Mouse (Mus musculus): ENCODE measurements at regions not wholly inside any gene's neighbourhood (a gene's known extent, or its start where the extent isn't known, plus 50 kb on each side); places are given as distances from the start of the nearest gene placed in this dataset.
A peak's percentile ranks its signal among the peaks of the same experiment; 100 is the strongest.

GRCm38 (mm10) chr9:91545402-91545801, 179.8 kb upstream of the Zic1 start:
- TF ChIP-seq CTCF (IDR thresholded peaks at IDR 0.05) = no peak

GRCm38 (mm10) chr9:91528838-91529475, 163.3 kb upstream of the Zic1 start:
- Histone ChIP-seq H3K4me1 (ENCODE audit: insufficient read depth, low read length) (no peaks in the 10 kb centered on the region), H3K9ac (replicated peaks; ENCODE audit: low read length, poor library complexity, severe bottlenecking) (no peak overlapping the region), H3K4me2 (ENCODE audit: low read depth, low read length, poor library complexity, severe bottlenecking) (no peak overlapping the region), H3K27ac (ENCODE audit: low read depth, low read length) (no peak overlapping the region), H3K27me3 (ENCODE audit: insufficient read depth, low read length) (no peaks in the 10 kb centered on the region), H3K36me3 (ENCODE audit: insufficient read depth, low read length) (no peaks in the 10 kb centered on the region), H3K9me3 (ENCODE audit: low read length) (no peaks in the 10 kb centered on the region), H3K4me3 (ENCODE audit: low read depth, low read length) (no peak overlapping the region)
- 68% methylated on average over 3 of the region's 3 CpGs for WGBS
- TF ChIP-seq CTCF (IDR thresholded peaks at IDR 0.05) = no peak
- ATAC-seq (ENCODE audit: low FRiP score) (no peak), DNase-seq (ENCODE audit: low spot score) (no peak)

More at GRCm38 (mm10) chr9:91545402-91545801, 179.8 kb upstream of the Zic1 start:
- Histone ChIP-seq H3K9ac (replicated peaks; ENCODE audit: low read length, poor library complexity, severe bottlenecking) (no peak overlapping the region), H3K36me3 (ENCODE audit: insufficient read depth, low read length) (no peaks in the 10 kb centered on the region), H3K4me1 (ENCODE audit: insufficient read depth, low read length) (no peaks in the 10 kb centered on the region), H3K4me3 (ENCODE audit: low read depth, low read length) (no peak overlapping the region), H3K4me2 (ENCODE audit: low read depth, low read length, poor library complexity, severe bottlenecking) (no peak overlapping the region), H3K27ac (ENCODE audit: low read depth, low read length) (no peak overlapping the region), H3K9me3 (ENCODE audit: low read length) (no peaks in the 10 kb centered on the region), H3K27me3 (ENCODE audit: insufficient read depth, low read length) (no peaks in the 10 kb centered on the region)
- DNase-seq (ENCODE audit: low spot score) = peak; percentile 86
- 45% methylated on average over 6 of the region's 6 CpGs for WGBS
- ATAC-seq (ENCODE audit: low FRiP score) = no peak

- no peaks in the 10 kb centered on the region for H3K36me3 ChIP-seq (ENCODE audit: insufficient read depth, low read length)
- DNase-seq (ENCODE audit: low spot score) (no peak), ATAC-seq (ENCODE audit: low FRiP score) (no peak)
- WGBS = 64% methylated on average over 5 of the region's 5 CpGs
- H3K9me3 ChIP-seq (ENCODE audit: low read length) = no peaks in the 10 kb centered on the region
- no peak overlapping the region for H3K4me3 ChIP-seq (ENCODE audit: low read depth, low read length)
- H3K27ac ChIP-seq (ENCODE audit: low read depth, low read length) = no peak overlapping the region
- H3K4me2 ChIP-seq (ENCODE audit: low read depth, low read length, poor library complexity, severe bottlenecking) = no peak overlapping the region
- no peaks in the 10 kb centered on the region for H3K4me1 ChIP-seq (ENCODE audit: insufficient read depth, low read length)
- no peak overlapping the region for H3K9ac ChIP-seq (replicated peaks; ENCODE audit: low read length, poor library complexity, severe bottlenecking)
- H3K27me3 ChIP-seq (ENCODE audit: insufficient read depth, low read length) = no peaks in the 10 kb centered on the region
- no peak for TF ChIP-seq CTCF (IDR thresholded peaks at IDR 0.05)
Measured at GRCm38 (mm10) chr9:91528388-91528787, 162.8 kb upstream of the Zic1 start.

GRCm38 (mm10) chr9:91520521-91520920, 154.9 kb upstream of the Zic1 start:
- ATAC-seq (ENCODE audit: low FRiP score) (no peak; the same call in 1 of the 2 replicates), DNase-seq (ENCODE audit: low spot score) (no peak)
- Histone ChIP-seq H3K4me1 (ENCODE audit: insufficient read depth, low read length) (no peaks in the 10 kb centered on the region), H3K4me2 (ENCODE audit: low read depth, low read length, poor library complexity, severe bottlenecking) (no peak overlapping the region), H3K27ac (ENCODE audit: low read depth, low read length) (no peak overlapping the region), H3K9me3 (ENCODE audit: low read length) (no peaks in the 10 kb centered on the region), H3K27me3 (ENCODE audit: insufficient read depth, low read length) (no peaks in the 10 kb centered on the region), H3K4me3 (ENCODE audit: low read depth, low read length) (no peak overlapping the region), H3K9ac (replicated peaks; ENCODE audit: low read length, poor library complexity, severe bottlenecking) (no peak overlapping the region), H3K36me3 (ENCODE audit: insufficient read depth, low read length) (no peaks in the 10 kb centered on the region)
- TF ChIP-seq CTCF (IDR thresholded peaks at IDR 0.05) = no peak
- WGBS = 33% methylated on average over 3 of the region's 3 CpGs

- DNase-seq (ENCODE audit: low spot score) (no peak), ATAC-seq (ENCODE audit: low FRiP score) (no peak)
- H3K9ac ChIP-seq (replicated peaks; ENCODE audit: low read length, poor library complexity, severe bottlenecking) = no peak overlapping the region
- no peaks in the 10 kb centered on the region for H3K36me3 ChIP-seq (ENCODE audit: insufficient read depth, low read length)
- no peaks in the 10 kb centered on the region for H3K27me3 ChIP-seq (ENCODE audit: insufficient read depth, low read length)
- H3K9me3 ChIP-seq (ENCODE audit: low read length) = no peaks in the 10 kb centered on the region
- no peaks in the 10 kb centered on the region for H3K4me1 ChIP-seq (ENCODE audit: insufficient read depth, low read length)
- no peak overlapping the region for H3K4me3 ChIP-seq (ENCODE audit: low read depth, low read length)
- no peak overlapping the region for H3K4me2 ChIP-seq (ENCODE audit: low read depth, low read length, poor library complexity, severe bottlenecking)
- WGBS = 55% methylated on average over 3 of the region's 3 CpGs
- TF ChIP-seq CTCF (IDR thresholded peaks at IDR 0.05) = no peak
- no peak overlapping the region for H3K27ac ChIP-seq (ENCODE audit: low read depth, low read length)
Measured at GRCm38 (mm10) chr9:91509672-91510071, 144.1 kb upstream of the Zic1 start.

- H3K36me3 ChIP-seq (ENCODE audit: insufficient read depth, low read length) = no peaks in the 10 kb centered on the region
- H3K4me2 ChIP-seq (ENCODE audit: low read depth, low read length, poor library complexity, severe bottlenecking) = no peak overlapping the region
- H3K4me1 ChIP-seq (ENCODE audit: insufficient read depth, low read length) = no peaks in the 10 kb centered on the region
- no peak overlapping the region for H3K27ac ChIP-seq (ENCODE audit: low read depth, low read length)
- no peak overlapping the region for H3K4me3 ChIP-seq (ENCODE audit: low read depth, low read length)
- no peak overlapping the region for H3K9ac ChIP-seq (replicated peaks; ENCODE audit: low read length, poor library complexity, severe bottlenecking)
- no peaks in the 10 kb centered on the region for H3K27me3 ChIP-seq (ENCODE audit: insufficient read depth, low read length)
- no peak for TF ChIP-seq CTCF (IDR thresholded peaks at IDR 0.05)
- 66% methylated on average over 5 of the region's 5 CpGs for WGBS
- ATAC-seq (ENCODE audit: low FRiP score) = peak; percentile 56; the same call in 1 of the 2 replicates
- DNase-seq (ENCODE audit: low spot score) = no peak
- H3K9me3 ChIP-seq (ENCODE audit: low read length) = 0 out of 2 replicates have a peak, but pooled peaks cover 4% of the 10 kb centered on the region
Measured at GRCm38 (mm10) chr9:91503657-91504329, 138.2 kb upstream of the Zic1 start.

All from midbrain, postnatal 0 days (tissue).